Mouse (Mus musculus): Measurements from ENCODE around the gene Bcl3.

DNA sequence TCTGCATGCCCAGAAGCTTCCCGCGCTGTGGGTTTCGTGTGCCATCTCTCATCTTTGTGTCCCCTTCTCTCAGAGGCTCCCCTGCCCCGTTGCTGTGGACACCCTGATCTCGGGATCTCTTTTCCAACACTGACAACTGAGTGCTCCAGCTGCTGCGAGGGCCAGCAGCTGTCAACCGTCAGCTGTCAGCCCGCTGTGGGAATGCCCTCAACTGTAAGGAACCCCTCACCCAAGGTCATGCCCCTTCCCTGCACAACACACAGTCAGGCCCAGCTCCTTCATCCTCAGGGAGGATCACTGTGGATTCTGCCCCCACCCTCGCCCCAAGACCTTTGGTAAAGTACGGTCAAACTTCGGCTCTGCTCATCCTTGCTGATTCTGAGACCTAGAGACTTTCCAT lies 60.3 kb downstream of the Bcl3 start:
- TF ChIP-seq CTCF (IDR thresholded peaks at IDR 0.05; ENCODE audit: extremely low read depth, insufficient read depth, low read length) (no peak), POLR2A (IDR thresholded peaks at IDR 0.05; ENCODE audit: extremely low read depth, insufficient read depth, low read length) (no peak)

Data from cortical plate, adult 2 months (tissue).